Mouse (Mus musculus) CH12.LX (cell line): Measurements from ENCODE around the gene Cradd. TPM values are rescaled to one million over a fixed set of nuclear protein-coding genes. Genes with fewer than 3 reads are reported as not detected.

Source experiments
- DNase-seq: peaks from one replicate; pipeline ENCODE4 v3.0.0-alpha.2; 2013; ENCODE audit errors: extremely low read depth
- H3K27ac ChIP-seq: 2 replicates; pipeline ENCODE4 v1.5.1; 2012; ENCODE audit warnings: low read depth, mild to moderate bottlenecking, control low read depth, moderate library complexity; ENCODE audit not compliant: insufficient read depth
- H3K27me3 ChIP-seq: replicated peaks from 2 replicates; pipeline ENCODE3; 2012; ENCODE audit warnings: inconsistent platforms
- H3K36me3 ChIP-seq, 2 experiments: replicated peaks in 1 of 2; 2 replicates each; pipeline versions ENCODE3 to v1.6.1; 2012; ENCODE audit warnings: inconsistent platforms in 1 of 2, low read length in 1 of 2, mild to moderate bottlenecking in 1 of 2, mixed read lengths in 1 of 2, moderate library complexity in 1 of 2; ENCODE audit not compliant: control insufficient read depth in 1 of 2, insufficient read depth in 1 of 2
- H3K4me1 ChIP-seq, 2 experiments: 2 replicates each; pipeline ENCODE4 v1.6.1; 2012; ENCODE audit warnings: inconsistent platforms in 1 of 2, moderate library complexity in 1 of 2; ENCODE audit not compliant: insufficient read depth in 2 of 2, control insufficient read depth in 1 of 2
- H3K4me2 ChIP-seq: 2 replicates; pipeline ENCODE4 v1.6.1; 2012; ENCODE audit warnings: low read depth, mild to moderate bottlenecking, control low read depth; ENCODE audit not compliant: poor library complexity, insufficient read depth, severe bottlenecking
- H3K4me3 ChIP-seq, 3 experiments: fragments of 150-350 bp in 1 of 3; sonication (generic) in 1 of 3; replicated peaks in 1 of 3; 2 replicates each; pipeline versions ENCODE3 to v1.5.1; 2011 to 2012; ENCODE audit warnings: low read depth in 2 of 3, low read length in 2 of 3, mild to moderate bottlenecking in 2 of 3, moderate library complexity in 2 of 3, control low read depth in 1 of 3, improper control_type of control experiment in 1 of 3, inconsistent platforms in 1 of 3, mixed read lengths in 1 of 3; ENCODE audit not compliant: poor library complexity in 1 of 3
- H3K79me2 ChIP-seq: replicated peaks from 2 replicates; pipeline ENCODE4 v1.6.1; 2012; ENCODE audit warnings: mild to moderate bottlenecking, moderate library complexity; ENCODE audit not compliant: control insufficient read depth, poor library complexity, insufficient read depth, severe bottlenecking; ENCODE audit errors: extremely low read depth
- H3K9ac ChIP-seq: 2 replicates; pipeline ENCODE4 v1.6.1; 2012; ENCODE audit warnings: low read depth, mild to moderate bottlenecking, control low read depth, moderate library complexity; ENCODE audit not compliant: insufficient read depth
- H3K9me3 ChIP-seq: replicated peaks from 2 replicates; pipeline ENCODE3; 2012; ENCODE audit warnings: low read length, inconsistent platforms, mixed read lengths
- CTCF ChIP-seq, 2 experiments: IDR thresholded peaks in 1 of 2; conservative IDR thresholded peaks in 1 of 2; 2 replicates each; pipeline ENCODE4 v1.5.1; 2011 to 2012; ENCODE audit warnings: low read depth in 2 of 2, low read length in 2 of 2, improper control_type of control experiment in 1 of 2, inconsistent platforms in 1 of 2, mild to moderate bottlenecking in 1 of 2, moderate library complexity in 1 of 2
- E2F4 ChIP-seq: IDR thresholded peaks from 2 replicates; pipeline ENCODE4 v1.6.1; 2011; ENCODE audit warnings: low read depth, low read length, improper control_type of control experiment; ENCODE audit not compliant: insufficient replicate concordance
- ELF1 ChIP-seq: IDR thresholded peaks from 2 replicates; pipeline ENCODE4 v1.6.1; 2014; ENCODE audit warnings: low read depth, mild to moderate bottlenecking, inconsistent platforms, low read length, improper control_type of control experiment
- EP300 ChIP-seq: IDR thresholded peaks from 2 replicates; pipeline ENCODE4 v1.6.1; 2011; ENCODE audit warnings: low read length, improper control_type of control experiment
- ETS1 ChIP-seq: conservative IDR thresholded peaks from 2 replicates; pipeline ENCODE4 v1.6.1; 2012; ENCODE audit warnings: low read depth, mild to moderate bottlenecking, inconsistent platforms, low read length, improper control_type of control experiment, moderate library complexity
- HCFC1 ChIP-seq: IDR thresholded peaks from 2 replicates; pipeline ENCODE4 v1.6.1; 2012; ENCODE audit warnings: low read depth, mild to moderate bottlenecking, inconsistent platforms, low read length, improper control_type of control experiment
- IRF4 ChIP-seq: IDR thresholded peaks from 2 replicates; pipeline ENCODE4 v1.6.1; 2014; ENCODE audit warnings: low read depth, mild to moderate bottlenecking, inconsistent platforms, low read length, improper control_type of control experiment
- JUND ChIP-seq: conservative IDR thresholded peaks from 2 replicates; pipeline ENCODE4 v1.6.1; 2011; ENCODE audit warnings: low read depth, low read length, improper control_type of control experiment
- KAT2A ChIP-seq: IDR thresholded peaks from 2 replicates; pipeline ENCODE4 v1.6.1; 2012; ENCODE audit warnings: low read length, improper control_type of control experiment, inconsistent platforms; ENCODE audit not compliant: insufficient replicate concordance
- MAFK ChIP-seq: IDR thresholded peaks from 2 replicates; pipeline ENCODE4 v1.6.1; 2011; ENCODE audit warnings: low read length, improper control_type of control experiment; ENCODE audit not compliant: insufficient replicate concordance
- MAZ ChIP-seq: IDR thresholded peaks from 2 replicates; pipeline ENCODE4 v1.6.1; 2012; ENCODE audit warnings: low read depth, mild to moderate bottlenecking, inconsistent platforms, low read length, improper control_type of control experiment, moderate library complexity
- MXI1 ChIP-seq: IDR thresholded peaks from 2 replicates; pipeline ENCODE4 v1.6.1; 2011; ENCODE audit warnings: mild to moderate bottlenecking, low read depth, low read length, improper control_type of control experiment
- MYC ChIP-seq: IDR thresholded peaks from 2 replicates; pipeline ENCODE4 v1.6.1; 2011; ENCODE audit warnings: low read depth, mild to moderate bottlenecking, improper control_type of control experiment, low read length
- NRF1 ChIP-seq: IDR thresholded peaks from 2 replicates; pipeline ENCODE4 v1.6.1; 2014; ENCODE audit warnings: low read depth, mild to moderate bottlenecking, inconsistent platforms, low read length, improper control_type of control experiment, moderate library complexity
- POLR2AphosphoS2 ChIP-seq: IDR thresholded peaks from 2 replicates; pipeline ENCODE4 v1.6.1; 2011; ENCODE audit warnings: low read depth, low read length, improper control_type of control experiment
- RAD21 ChIP-seq: IDR thresholded peaks from 2 replicates; pipeline ENCODE4 v1.6.1; 2011; ENCODE audit warnings: low read depth, mild to moderate bottlenecking, low read length, improper control_type of control experiment, moderate library complexity
- SMC3 ChIP-seq: IDR thresholded peaks from 2 replicates; pipeline ENCODE4 v1.6.1; 2011; ENCODE audit warnings: low read depth, low read length, improper control_type of control experiment
- TBP ChIP-seq: conservative IDR thresholded peaks from 2 replicates; pipeline ENCODE4 v1.6.1; 2011; ENCODE audit warnings: low read depth, low read length, improper control_type of control experiment
- UBTF ChIP-seq: IDR thresholded peaks from 2 replicates; pipeline ENCODE4 v1.6.1; 2012; ENCODE audit warnings: low read depth, mild to moderate bottlenecking, inconsistent platforms, low read length, improper control_type of control experiment, moderate library complexity
- USF1 ChIP-seq: IDR thresholded peaks from 2 replicates; pipeline ENCODE4 v1.6.1; 2014; ENCODE audit warnings: low read depth, mild to moderate bottlenecking, inconsistent platforms, low read length, improper control_type of control experiment
- USF2 ChIP-seq: conservative IDR thresholded peaks from 2 replicates; pipeline ENCODE4 v1.6.1; 2011; ENCODE audit warnings: low read depth, low read length, improper control_type of control experiment
- ZKSCAN1 ChIP-seq: IDR thresholded peaks from 2 replicates; pipeline ENCODE4 v1.6.1; 2012; ENCODE audit warnings: low read depth, inconsistent platforms, low read length, improper control_type of control experiment, borderline replicate concordance
- ZMIZ1 ChIP-seq: IDR thresholded peaks from 2 replicates; pipeline ENCODE4 v1.6.1; 2012; ENCODE audit warnings: low read depth, mild to moderate bottlenecking, inconsistent platforms, low read length, improper control_type of control experiment
- dilution Hi-C: fragments of 300-500 bp; cut with MboI; formaldehyde crosslinking; loops from 2 replicates; pipeline ENCODE4 v1.14.3; 2020; ENCODE audit warnings: low sequenced_read_pairs; ENCODE audit not compliant: extremely low pct_unique_long_range_greater_than_20kb, extremely low pct_ligation_motif_present
- in situ Hi-C: fragments of 300-500 bp; cut with MboI; formaldehyde crosslinking; loops from 3 replicates; pipeline ENCODE4 v1.14.3; 2019; ENCODE audit warnings: low sequenced_read_pairs, low pct_ligation_motif_present, low pct_unique_long_range_greater_than_20kb, mixed read lengths
- polyA plus RNA-seq: library from polyadenylated mRNA; unstranded; fragments of >175 nt; gene quantifications from 2 replicates; pipeline ENCODE4 v1.2.1, GENCODE M21; 2012; ENCODE audit warnings: low read depth; ENCODE audit not compliant: insufficient read length
- total RNA-seq, 2 experiments: library from RNA; depleted of rRNA; stranded (reverse); fragments of 300-350 nt in 1 of 2; fragments of >200 nt in 1 of 2; gene quantifications; 2 replicates each; pipeline ENCODE4 v1.2.3; 2012 to 2014

Cradd gene
- total and polyA plus RNA-seq, 3 experiments = 5.6 to 8.8 (median 5.6) TPM

DNA sequence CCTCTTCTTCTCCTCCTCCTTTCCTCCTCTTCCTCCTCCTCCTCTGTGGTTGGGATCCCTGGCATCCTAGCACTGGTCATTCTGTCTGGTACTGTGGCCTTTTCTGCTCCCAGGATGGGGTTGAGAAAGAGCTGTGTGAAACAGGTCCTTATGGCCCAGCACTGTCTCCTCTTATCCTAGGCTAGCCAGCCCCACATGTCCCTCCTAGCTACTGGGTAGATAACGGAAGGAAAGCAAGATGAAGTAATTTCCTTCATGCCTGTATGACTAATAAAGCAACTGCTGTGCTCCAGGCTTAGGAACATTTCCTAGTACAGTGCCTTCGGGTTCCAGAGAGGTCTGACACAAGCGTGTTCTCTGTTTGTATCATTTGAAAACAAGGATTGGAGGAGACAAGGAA, 132.1 kb downstream of the Cradd start:
- Histone ChIP-seq H3K79me2 (no peaks in the 10 kb centered on the region), H3K9ac (no peak overlapping the region)
- TF ChIP-seq ZKSCAN1 (no peak), IRF4 (0 out of 2 replicates have a peak, but pooled peaks have one; percentile 46)
- TF ChIP-seq, all 38 proteins: peak for 1
- H3K4me2 ChIP-seq = no peak overlapping the region; the same call in 1 of the 2 replicates
- no peaks in the 10 kb centered on the region for H3K27me3 ChIP-seq
- DNase-seq = no peak
- H3K27ac ChIP-seq = no peak overlapping the region
- peaks cover 3% of the 10 kb centered on the region for H3K9me3 ChIP-seq
- no peaks in the 10 kb centered on the region for H3K36me3 ChIP-seq
- H3K4me1 ChIP-seq = peaks cover 7 to 13% of the 10 kb centered on the region in 2 experiments; a peak in 3 of 4 replicates
- H3K4me3 ChIP-seq = no peak overlapping the region
- in situ Hi-C loops = no loop called here
- dilution Hi-C loops = no loop called here

- no peaks in the 10 kb centered on the region for H3K27me3 ChIP-seq
- no peak overlapping the region for H3K4me3 ChIP-seq
- no peak overlapping the region for H3K9ac ChIP-seq
- H3K9me3 ChIP-seq = peaks cover 6% of the 10 kb centered on the region
- peaks cover 7 to 13% of the 10 kb centered on the region in 2 experiments; a peak in 3 of 4 replicates for H3K4me1 ChIP-seq
- in situ Hi-C loops = no loop called here
- H3K79me2 ChIP-seq = no peaks in the 10 kb centered on the region
- dilution Hi-C loops = no loop called here
- no peak overlapping the region for H3K4me2 ChIP-seq
- H3K27ac ChIP-seq = no peak overlapping the region
- H3K36me3 ChIP-seq = no peaks in the 10 kb centered on the region
- TF ChIP-seq KAT2A (no peak), POLR2AphosphoS2 (no peak), TBP (no peak), ETS1 (no peak), EP300 (no peak), RAD21 (no peak), USF1 (no peak)
- TF ChIP-seq, all 38 proteins: peak for 0
- DNase-seq = no peak
These were observed 132.7 kb downstream of the Cradd start for GRCm38 (mm10) chr10:95191151-95191655.

- in situ Hi-C loops (no loop called here), dilution Hi-C loops (no loop called here)
- DNase-seq = no peak
- H3K9ac ChIP-seq = no peak overlapping the region
- H3K27ac ChIP-seq = no peak overlapping the region
- no peaks in the 10 kb centered on the region for H3K79me2 ChIP-seq
- H3K36me3 ChIP-seq = no peaks in the 10 kb centered on the region
- H3K9me3 ChIP-seq = peaks cover 10% of the 10 kb centered on the region
- peaks cover 4 to 7% of the 10 kb centered on the region in 2 experiments; a peak in 3 of 4 replicates for H3K4me1 ChIP-seq
- no peak for TF ChIP-seq ETS1
- TF ChIP-seq MAZ = no peak
- TF ChIP-seq JUND = no peak
- no peak for TF ChIP-seq ZMIZ1
- no peak for TF ChIP-seq MAFK
- TF ChIP-seq MXI1 = no peak
- no peak for TF ChIP-seq NRF1
- no peak for TF ChIP-seq UBTF
- TF ChIP-seq HCFC1 = no peak
- TF ChIP-seq USF2 = no peak
- TF ChIP-seq E2F4 = no peak
- no peak for TF ChIP-seq ELF1
- TF ChIP-seq SMC3 = no peak
- no peak for TF ChIP-seq CTCF (conservative IDR thresholded peaks at IDR 0.05 in 1 of 2, IDR thresholded peaks at IDR 0.05 in 1 of 2; ENCODE audit: low read depth in 2 of 2, low read length in 2 of 2)
- TF ChIP-seq ZKSCAN1 = no peak
- no peak for TF ChIP-seq MYC
- no peak overlapping the region for H3K4me2 ChIP-seq
- no peaks in the 10 kb centered on the region for H3K27me3 ChIP-seq
- no peak overlapping the region for H3K4me3 ChIP-seq
These were observed 134.3 kb downstream of the Cradd start for GRCm38 (mm10) chr10:95189550-95190211.
